Mouse (Mus musculus) left cerebral cortex, postnatal 36 days (tissue): ENCODE measurements around the gene Aff1. TPM values are rescaled to one million over a fixed set of nuclear protein-coding genes. Genes with fewer than 3 reads are reported as not detected.

ENCODE experiments used
- DNase-seq, 2 experiments: peaks; one replicate each; pipeline ENCODE4 v3.0.0; 2021 to 2022; ENCODE audit warnings: low spot score in 2 of 2, mixed read lengths in 1 of 2
- intact Hi-C: fragments of 180-260 bp; cut with DNase I; formaldehyde crosslinking; loops from one replicate; pipeline ENCODE4 v1.15.1; 2025
- total RNA-seq, 2 experiments: library from RNA; stranded (reverse); gene quantifications; 2 replicates each; pipeline ENCODE4 v1.2.3; 2021

Aff1 gene
- total RNA-seq, 2 experiments from 2014 or later, result 10.9 to 13.5 TPM

DNA sequence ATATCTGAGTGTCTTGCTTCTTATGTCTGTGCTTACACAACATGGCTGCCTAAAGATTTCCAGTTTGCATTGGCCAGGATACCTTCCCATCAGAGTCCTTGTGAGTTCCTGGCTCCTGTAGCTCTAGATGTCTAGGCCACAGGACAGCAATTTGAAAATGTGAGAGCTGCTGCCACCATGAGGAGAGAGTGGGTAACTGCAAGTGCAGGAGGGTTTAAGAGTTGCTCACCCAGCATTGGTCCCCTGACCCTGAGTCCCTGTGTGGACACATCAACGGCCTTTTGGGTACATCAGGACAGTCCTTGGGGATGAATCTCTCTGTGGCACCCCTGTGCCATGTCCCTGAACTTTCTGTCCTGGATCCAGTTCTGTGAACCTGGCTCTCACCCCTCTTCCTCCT is 125.6 kb downstream of the Aff1 start:
- peak; percentile 61 to 68 for DNase-seq
- intact Hi-C loops, result loop anchor here (5.0 kb wide), 4 partner anchors 35 to 460 kb away; no protein-coding TSS in a partner anchor

DNA sequence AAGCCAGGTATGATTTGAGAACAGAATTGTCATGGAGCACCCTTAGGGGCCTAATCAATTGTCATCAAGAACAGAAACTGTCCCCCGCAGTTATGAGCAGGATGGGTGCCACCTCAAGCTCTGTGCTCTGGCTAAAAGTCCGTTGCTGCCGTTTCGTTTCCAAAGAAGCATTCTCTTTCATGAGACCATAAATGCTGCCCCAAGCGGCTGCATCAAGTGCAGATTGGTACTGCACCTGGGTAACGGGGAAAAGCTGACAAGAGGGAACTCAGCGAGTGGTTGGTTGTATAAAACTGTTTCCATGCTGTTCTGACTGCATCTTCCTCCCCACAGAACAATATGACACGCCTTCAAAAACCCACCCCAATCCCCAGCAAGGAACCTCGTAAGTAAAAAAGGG is 126.4 kb downstream of the Aff1 start:
- no peak for DNase-seq
- intact Hi-C loops, result loop anchor here (5.0 kb wide), 4 partner anchors 36 to 461 kb away; no protein-coding TSS in a partner anchor

DNA sequence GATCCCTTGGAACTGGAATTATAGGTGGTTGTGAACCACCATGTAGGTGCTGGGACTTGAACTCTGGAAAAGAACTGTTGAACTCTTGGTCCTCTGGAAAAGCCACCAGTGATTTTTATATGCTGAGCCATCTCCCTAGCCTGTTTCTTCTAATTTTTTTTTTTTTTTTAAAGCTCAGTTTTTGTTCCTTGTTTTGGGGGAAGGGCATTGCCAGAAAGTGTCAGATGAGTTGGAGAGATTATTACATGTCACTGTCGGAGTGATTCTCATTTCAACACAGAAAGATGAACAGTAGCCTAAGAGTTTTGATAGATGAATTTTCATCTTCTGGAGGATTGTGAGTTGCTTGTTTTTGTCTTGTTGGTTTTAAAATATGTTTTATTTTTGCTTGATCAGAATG is 127.5 kb downstream of the Aff1 start:
- DNase-seq, result no peak
- intact Hi-C loops, result loop anchor here (5.0 kb wide), 4 partner anchors 37 to 462 kb away; no protein-coding TSS in a partner anchor

DNA sequence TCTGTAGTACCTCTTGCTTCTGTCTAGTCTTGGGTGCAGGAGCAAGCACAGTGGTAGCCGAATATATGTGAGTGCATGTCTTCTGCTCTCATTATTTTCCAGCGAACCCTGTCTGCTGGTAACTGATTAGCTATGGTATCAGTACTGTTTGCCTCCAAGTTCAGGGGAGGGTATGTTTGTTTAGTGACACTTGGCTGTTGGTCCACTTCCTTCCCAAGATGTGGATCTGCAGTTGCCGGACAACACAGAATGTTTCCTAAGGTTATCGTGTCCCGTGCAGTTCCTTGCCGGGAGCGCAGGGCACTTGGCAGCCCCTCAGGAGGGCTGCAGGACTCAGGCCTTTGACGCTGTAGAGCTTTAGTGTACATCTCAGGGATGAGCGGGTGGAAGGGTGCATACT is 128.9 kb downstream of the Aff1 start:
- DNase-seq, result no peak
- intact Hi-C loops, result no loop called here

DNA sequence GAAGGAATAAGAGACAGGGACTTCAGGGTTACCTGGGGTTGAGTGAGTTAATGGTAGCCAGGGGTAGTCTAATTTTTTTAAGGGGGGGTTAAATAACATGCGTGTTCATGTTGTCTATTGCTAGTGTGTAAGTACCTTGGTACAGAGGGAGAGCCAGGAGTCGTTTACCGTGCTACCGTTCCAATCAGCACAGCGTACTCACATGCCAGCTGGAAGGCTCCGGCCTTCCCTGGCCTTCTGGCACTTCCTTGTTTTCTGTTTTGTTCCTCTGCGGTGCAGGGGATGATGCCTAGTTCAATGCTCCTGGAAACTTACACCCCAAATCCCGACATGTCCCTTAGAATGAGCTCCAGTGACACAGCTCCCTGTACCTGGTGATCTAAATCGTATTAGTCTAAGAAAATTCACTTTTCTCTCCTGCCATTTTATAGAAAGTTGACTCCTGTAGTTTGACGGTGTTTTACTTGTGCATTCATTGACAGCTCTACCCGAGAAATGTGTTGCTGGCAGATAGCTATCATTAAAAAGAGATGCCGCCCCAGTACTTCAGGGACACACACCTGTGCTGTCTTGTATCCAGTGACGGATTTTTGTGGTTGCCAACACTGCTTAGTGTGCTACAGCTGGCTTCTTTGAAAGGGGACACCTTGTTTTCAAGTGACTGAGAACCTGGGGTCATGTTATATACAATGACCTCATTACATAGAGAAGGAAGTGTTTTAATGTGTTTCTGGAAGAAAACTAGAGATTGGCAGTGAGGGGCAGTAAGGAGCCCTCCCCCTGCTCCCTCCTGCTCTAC is 129.5 kb downstream of the Aff1 start:
- intact Hi-C loops, result no loop called here

DNA sequence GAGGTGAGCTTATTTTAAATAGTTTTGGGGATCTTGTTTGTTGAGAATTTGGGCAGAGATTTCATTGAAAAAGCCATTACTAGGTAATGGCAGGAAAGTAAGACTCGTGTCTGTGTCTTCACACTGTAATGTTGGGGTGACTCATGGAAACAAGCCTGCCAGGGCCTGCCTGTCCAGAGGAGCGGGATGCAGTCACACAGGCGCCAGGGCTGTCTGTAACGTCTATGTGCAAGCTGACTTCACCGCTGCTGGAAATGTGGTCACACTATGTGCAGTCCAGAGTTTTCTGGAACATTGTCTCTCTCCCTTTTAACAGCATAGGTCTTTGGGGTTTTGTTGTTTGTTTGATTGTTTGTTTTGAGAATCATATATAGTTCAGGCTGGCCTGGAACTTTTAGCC is 130.8 kb downstream of the Aff1 start:
- intact Hi-C loops, result no loop called here
- DNase-seq, result no peak

More for the DNA sequence above, 129.5 kb downstream of the Aff1 start:
- no peak for DNase-seq

DNA sequence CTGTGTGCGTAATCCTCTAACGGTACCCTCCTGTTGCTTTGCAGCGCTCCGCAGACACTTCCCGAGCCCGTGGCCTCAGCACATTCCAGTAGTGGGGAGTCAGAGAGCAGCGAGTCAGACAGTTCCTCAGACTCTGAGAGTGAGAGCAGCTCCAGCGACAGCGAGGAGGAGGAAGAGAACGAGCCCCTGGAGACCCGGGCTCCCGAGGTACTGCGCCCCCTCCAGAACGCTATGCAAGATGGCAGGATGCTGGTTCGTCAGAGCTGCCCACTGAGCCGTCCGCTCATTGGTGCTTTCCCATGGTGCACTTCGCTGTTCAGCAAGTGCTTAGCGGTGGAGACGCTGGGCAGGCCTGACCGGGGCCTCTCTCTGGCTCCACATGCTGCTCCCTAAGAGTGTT is 136.1 kb downstream of the Aff1 start:
- intact Hi-C loops, result no loop called here

DNA sequence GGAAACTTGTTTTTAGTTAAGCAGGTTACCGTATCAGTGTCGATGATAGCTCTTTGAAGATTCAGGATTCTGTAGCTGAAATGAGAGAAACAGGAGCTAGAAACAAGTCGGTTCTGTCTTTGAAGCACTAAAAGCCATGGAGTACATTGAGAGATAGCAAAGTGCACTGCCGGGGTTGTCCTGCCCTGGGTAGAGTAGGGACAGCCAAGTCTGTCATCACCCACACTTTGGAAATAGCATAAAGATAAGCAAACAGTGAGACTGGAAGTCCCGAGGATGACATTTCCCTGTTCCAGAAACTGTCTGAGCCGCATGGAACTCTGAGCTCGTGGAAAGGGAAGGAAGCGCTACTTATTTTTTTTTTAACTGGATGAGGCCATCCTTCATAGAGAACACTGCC is 136.6 kb downstream of the Aff1 start:
- intact Hi-C loops, result no loop called here
- DNase-seq, result no peak

More for the DNA sequence above, 136.1 kb downstream of the Aff1 start:
- DNase-seq, result no peak

DNA sequence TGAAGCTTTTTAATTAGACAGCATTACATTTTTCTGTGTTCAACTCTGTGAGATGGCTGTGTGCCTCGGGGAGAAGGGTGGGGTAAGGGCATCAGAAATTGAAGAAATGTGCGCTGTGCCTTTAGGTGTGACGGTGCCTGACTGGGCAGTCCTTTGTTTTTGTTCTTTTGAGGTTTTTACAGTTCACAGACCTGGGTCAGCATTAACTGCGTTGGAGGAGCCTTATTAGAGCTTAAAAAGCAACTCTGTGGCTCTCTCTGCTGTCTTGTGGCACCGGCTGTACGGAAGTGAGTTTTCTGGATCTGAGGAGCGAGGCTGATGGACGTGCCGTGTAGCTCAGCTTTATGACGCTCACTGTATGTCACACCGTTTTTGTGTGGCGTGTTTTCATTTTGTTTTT is 137.0 kb downstream of the Aff1 start:
- intact Hi-C loops, result no loop called here
- DNase-seq, result no peak

DNA sequence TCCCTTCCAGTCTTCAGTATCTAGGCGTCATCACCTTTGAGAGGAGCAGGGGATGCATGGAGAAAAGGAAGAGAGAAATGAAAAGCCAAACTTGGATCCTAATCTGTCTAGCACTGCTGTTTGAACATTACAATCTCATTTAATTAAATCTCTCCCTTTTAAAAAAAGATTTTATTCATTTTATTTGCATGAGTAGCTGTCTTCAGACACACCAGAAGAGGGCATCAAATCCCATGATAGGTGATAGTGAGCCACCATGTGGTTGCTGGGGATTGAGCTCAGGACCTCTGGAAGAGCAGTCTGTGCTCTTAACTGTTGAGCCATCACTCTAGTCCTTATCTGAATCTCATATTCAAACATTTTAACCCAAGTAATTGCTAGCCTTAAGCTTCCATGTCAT is 138.7 kb downstream of the Aff1 start:
- intact Hi-C loops, result no loop called here
- no peak for DNase-seq

DNA sequence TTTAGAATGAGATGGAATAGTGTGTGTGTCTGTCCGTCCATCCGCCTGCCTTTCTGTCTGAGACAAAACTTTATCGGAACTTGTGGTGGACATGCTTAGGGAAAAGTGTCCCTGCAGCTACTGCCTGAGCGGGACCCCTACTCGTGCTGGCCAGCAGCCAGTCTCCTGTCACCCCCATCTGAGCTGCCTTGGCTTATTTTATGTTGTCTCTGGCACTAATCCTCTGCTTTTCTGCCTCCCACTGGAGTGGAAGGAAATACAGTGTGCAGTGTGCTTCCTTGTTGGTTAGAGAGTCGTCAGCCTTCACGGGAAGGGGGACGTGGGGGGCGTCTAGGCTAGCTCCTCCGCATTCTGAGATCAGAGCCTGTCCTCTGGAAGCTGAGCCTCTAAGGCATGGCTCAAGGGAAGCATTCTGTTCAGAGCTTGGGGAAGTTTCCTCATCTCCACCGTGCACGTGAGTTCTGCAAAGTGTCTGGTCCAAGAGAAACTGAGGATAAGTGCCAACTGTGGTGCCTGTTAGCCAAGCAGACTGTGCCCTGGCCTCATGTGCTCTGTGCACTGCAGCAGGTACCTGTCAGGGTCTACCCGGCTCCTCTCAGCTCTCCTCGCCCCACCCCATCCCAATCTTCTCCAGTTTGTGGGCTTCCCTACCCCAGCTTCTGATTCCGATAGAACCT is 143.4 kb downstream of the Aff1 start:
- no peak for DNase-seq
- intact Hi-C loops, result no loop called here

DNA sequence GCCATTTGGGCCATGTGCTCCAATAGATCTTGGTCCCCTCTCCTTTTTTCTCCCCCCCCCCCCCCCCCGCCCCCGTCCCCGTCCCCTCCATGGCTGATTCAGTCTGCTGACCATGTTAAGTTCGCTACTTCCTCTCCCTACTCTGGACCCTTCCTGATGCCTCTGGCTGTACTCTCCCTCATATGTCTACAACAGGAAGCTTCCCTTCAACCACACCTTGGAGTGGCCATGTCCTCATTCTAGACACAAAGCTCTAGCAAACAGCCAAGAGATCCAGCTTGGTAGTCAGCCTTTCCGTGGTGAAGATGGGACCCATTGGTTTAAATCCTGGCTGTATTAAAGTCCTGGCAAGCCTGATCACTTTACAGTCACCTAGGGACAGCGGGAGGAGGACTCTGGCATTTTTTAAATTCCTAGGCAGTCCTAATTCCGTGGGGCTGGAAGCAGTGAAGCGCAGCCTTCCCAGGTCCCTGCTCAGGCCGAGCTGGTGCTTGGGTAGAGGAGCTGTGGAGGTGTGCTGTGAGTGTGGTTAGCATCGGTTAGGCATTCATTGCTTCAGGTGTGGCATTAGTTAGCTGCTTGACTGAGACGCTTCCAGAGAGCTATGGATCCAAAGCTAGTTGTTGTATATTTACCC is 144.1 kb downstream of the Aff1 start:
- intact Hi-C loops, result no loop called here

DNA sequence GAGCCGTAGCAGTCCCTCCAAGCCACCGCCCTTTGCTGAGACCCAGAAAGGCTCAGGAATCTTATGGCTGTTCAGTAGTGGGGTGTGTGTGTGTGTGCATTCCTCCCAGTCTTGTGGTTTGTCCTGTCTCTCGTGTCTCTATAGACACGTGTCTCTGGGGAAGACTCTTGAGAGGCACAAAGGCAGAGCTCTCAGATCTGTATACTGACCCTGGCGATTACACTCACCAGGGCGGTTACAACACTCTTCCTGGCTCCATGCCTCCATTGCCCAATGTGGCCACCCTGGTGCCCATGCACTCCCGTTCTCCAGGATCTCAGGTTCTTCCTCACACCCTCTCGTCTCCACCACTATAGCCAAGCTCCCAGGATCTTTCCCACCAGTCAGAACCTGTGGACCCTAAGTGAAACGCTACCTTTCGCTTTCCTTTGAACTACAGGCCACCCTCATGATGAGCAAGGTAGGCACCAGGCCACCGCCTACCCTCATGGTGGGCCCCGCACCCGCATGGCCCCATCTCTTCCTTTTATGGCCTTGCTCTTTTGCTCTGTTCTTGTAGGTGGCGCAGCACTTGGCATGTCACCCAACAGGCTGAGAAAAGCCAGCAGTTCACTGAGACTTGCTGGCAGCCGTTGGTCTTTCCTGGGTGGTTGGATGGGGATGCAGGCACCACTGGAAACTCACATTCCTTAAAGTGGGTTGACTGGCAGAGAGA is 146.5 kb downstream of the Aff1 start:
- DNase-seq, result no peak
- intact Hi-C loops, result no loop called here

More for the DNA sequence above, 144.1 kb downstream of the Aff1 start:
- no peak for DNase-seq

DNA sequence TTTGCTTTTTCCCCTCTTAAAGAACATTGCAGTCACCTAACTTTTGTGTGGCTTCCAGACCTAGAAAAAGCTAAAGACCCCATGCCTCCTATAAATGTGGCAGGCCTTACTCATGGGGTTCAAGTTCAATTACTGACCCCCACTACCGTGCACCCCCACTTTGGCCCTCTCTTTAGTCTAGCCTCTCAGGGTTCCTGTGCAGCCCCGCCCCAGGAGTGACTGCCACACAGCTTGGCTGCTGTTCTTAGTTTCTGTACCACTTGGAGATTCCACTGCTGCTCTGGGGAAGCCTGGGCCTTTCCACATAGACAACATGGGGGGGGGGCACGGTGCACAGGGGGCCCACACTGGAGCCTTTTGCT is 147.1 kb downstream of the Aff1 start:
- no peak for DNase-seq
- intact Hi-C loops, result no loop called here

DNA sequence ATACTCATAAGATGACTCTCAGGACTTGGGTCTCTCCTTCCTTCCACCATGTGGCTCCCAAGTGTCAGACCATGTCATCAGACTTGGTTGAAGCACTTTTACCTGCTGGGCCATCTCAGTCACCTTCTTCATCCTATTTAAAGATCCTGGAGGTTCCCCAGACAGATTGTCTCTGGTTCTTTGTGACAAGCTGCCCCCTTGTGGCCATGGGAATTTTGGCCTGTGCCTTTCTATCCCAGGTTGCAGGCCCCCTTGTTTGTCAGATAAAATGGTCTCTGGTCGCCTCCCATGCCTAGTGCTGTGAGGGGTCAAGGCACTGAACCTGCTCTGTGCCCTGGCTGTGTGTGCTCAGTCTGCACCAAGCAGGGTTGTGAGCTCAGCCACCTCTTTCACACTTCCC is 151.8 kb downstream of the Aff1 start:
- intact Hi-C loops, result no loop called here
- peak in 1 of 2 experiments; percentile 40 for DNase-seq

DNA sequence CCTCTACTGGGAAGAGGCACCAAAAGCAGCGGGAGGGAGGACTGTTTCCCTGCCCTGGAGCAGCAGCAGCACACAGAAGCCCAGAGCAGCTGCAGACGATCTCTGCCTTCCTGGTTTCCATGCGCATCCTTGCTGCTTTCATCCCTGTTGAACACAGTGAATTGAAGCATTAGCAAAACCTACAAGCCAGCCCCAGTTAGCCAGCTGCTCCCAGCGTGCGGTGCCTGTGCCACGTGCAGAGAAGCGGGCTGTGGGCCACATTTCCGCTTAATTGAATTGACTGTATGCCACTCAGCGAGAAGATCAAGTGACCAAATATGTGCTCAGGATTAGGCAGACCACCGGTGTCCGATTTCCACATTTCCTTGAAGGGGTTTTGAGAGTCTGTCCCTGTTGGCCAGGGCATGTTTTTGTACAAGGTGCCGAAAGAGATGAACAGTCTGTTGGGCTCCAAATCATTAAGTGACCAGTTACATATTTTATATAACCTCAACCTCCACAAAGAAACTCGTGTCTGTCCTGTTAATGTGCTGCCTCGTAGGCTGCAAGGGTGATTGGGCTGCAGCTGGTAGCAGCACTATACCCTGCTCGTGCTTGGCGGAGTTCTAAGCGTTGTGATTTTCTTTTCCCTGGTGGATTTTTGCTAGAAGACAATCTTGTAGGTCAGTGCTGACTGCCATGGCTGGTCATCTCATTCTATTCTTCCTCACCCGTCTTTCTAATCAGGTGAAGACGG is 153.4 kb downstream of the Aff1 start:
- intact Hi-C loops, result no loop called here
- DNase-seq, result no peak

DNA sequence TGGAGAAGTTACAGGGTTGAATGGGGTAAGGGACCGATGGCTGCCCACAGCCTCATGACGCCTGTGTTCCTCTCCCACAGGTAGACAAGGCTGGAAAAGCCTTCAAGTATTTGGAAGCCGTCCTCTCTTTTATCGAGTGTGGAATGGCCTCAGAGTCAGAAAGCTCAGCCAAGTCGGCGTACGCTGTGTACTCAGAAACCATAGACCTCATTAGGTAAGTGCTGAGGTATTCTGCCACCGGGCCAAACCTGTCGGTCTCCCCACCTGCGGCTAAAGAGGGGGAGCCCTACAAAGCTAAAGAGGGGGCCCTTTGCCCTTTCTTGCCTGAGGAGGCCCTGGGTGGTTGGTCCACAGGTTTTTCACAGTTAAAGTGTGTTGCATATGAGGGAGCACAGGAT is 154.0 kb downstream of the Aff1 start:
- intact Hi-C loops, result no loop called here
- no peak for DNase-seq

DNA sequence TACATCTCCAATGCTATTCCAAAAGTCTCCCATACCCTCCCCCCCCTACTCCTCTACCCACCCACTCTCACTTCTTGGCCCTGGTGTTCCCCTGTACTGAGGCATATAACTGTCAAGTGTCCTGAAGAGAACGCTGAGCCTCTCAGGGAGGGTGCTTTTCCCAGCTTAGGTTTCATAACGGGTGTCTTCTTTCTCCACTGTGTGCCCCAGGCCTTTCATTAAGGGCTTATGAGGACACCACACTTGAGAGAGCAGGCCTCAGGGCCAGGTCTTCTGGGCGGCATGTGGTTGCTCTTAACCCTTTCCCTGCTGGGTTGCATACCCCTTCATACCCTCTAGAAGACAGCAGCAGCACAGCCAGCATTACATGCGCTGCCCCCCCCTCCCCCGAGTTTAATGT is 154.4 kb downstream of the Aff1 start:
- no peak for DNase-seq
- intact Hi-C loops, result no loop called here

DNA sequence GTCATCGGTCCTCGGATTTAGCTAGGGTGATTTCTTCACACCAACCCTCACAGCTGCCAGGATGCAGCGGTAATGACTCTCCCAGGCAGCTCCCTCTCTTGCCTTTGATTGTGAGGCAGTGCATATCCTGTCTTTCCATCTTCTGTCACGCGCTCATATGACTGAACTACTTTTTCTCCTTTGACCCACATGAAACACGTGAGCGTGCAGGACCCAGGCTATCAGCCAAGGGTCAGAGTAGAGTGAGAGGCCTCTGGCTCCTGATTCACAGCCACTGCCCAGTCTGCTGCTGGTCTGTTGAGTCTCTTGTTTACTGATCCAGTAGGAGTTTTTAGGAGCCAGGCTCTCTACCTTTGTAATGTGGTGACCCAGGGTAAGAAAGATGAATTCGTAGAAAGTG is 156.4 kb downstream of the Aff1 start:
- intact Hi-C loops, result no loop called here
- DNase-seq, result no peak
